Mouse (Mus musculus): ENCODE measurements around the gene Arhgdib. TPM values are rescaled to one million over a fixed set of nuclear protein-coding genes. Genes with fewer than 3 reads are reported as not detected.
"Not testable (repeated sequence)": the region's sequence is repeated elsewhere in the genome, so short reads cannot be mapped to it uniquely, and the experiment has no call there.

Arhgdib gene
- polyA plus RNA-seq, 1 experiment from 2014 or later = 85.4 TPM

DNA sequence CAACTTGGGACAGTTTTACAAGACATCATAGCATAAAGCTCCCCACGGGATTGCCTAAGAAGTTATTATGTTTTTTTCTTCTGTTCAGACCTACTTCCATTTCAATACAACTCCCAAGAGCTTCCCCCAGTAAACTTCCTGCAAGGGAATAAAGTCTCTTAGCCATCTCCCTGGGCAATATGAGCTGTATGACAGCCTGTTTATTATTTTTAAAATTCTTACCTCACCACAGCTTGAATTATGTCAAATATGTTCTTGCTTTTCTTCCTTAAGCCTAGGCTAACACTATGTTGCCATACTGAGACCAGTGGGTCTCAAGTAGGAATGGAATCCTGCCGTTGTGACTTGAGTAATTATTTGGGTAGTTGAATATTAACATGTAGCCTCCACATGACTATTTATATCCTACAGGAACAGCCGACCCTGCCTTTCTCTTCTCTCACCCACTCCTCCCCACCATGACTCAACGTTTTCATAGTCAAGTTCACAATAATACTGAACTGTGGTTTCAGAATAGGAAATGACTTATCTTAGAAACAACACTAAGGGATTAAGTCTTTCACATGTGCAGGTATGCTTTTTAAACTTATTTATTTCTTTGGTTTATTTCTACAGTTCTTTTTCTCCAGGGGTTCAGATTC is 41.2 kb downstream of the Arhgdib start:
- Histone ChIP-seq H3K4me3 (no peak overlapping the region), H3K4me2 (no peak overlapping the region), H3K9me3 (no peaks in the 10 kb centered on the region), H3K27me3 (no peaks in the 10 kb centered on the region), H3K36me3 (no peaks in the 10 kb centered on the region), H3K9ac (no peak overlapping the region), H3K27ac (no peak overlapping the region), H3K4me1 (peaks cover 8% of the 10 kb centered on the region)
- 71% methylated on average over 4 of the region's 4 CpGs for WGBS
- ATAC-seq (ENCODE audit: insufficient number of reproducible peaks, insufficient read depth, low FRiP score, low TSS enrichment, low read depth) = no peak

DNA sequence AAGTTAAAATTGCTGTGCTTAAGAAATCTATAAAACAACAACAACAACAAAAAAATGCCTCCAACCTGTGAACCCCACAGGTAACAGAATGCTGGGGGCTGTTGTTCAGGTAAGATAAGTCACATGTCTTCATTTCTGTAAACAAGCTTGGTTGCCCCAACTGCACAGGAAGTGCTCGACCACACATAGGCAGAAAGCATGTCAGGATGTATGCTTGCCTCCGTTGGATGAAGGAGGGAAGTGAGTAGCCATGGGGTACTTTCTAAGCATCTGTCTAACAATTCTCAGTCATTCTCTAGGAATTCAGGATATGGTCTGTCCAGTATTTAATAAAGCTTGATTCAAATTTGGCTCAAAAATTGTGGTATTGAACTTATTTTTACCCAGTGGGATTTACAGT is 42.7 kb downstream of the Arhgdib start:
- ATAC-seq (ENCODE audit: insufficient number of reproducible peaks, insufficient read depth, low FRiP score, low TSS enrichment, low read depth) = no peak
- Histone ChIP-seq H3K9me3 (no peaks in the 10 kb centered on the region), H3K4me2 (no peak overlapping the region), H3K9ac (no peak overlapping the region), H3K4me1 (peaks cover 12% of the 10 kb centered on the region), H3K27me3 (no peaks in the 10 kb centered on the region), H3K27ac (no peak overlapping the region), H3K36me3 (no peaks in the 10 kb centered on the region), H3K4me3 (no peak overlapping the region)
- 79% methylated on average over 2 of the region's 2 CpGs for WGBS

DNA sequence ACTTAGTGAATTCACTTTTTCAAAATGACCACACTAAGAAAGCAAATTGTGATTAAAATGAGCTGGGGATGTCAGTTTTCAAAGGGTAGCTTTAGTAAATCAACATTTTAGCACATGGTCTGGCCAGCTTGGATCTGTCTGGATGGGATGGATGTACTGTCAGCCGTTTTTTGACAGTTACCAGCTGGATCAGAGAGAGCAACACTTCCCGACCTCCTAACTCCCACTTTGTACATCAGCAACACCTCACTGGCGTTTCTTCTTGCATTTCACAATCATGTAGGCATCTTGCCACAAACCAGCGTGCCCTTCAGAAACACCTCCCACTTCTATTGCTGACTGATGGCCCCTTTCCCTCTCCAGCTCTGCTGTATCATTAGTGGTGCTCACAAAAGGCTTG is 43.5 kb downstream of the Arhgdib start:
- Histone ChIP-seq H3K27ac (peak overlapping the region; percentile 51), H3K4me2 (no peak overlapping the region), H3K36me3 (no peaks in the 10 kb centered on the region), H3K9ac (no peak overlapping the region), H3K27me3 (no peaks in the 10 kb centered on the region), H3K9me3 (no peaks in the 10 kb centered on the region), H3K4me1 (peaks cover 11% of the 10 kb centered on the region), H3K4me3 (no peak overlapping the region)
- no peak for ATAC-seq (ENCODE audit: insufficient number of reproducible peaks, insufficient read depth, low FRiP score, low TSS enrichment, low read depth)
- 59% methylated on average over 4 of the region's 4 CpGs for WGBS

DNA sequence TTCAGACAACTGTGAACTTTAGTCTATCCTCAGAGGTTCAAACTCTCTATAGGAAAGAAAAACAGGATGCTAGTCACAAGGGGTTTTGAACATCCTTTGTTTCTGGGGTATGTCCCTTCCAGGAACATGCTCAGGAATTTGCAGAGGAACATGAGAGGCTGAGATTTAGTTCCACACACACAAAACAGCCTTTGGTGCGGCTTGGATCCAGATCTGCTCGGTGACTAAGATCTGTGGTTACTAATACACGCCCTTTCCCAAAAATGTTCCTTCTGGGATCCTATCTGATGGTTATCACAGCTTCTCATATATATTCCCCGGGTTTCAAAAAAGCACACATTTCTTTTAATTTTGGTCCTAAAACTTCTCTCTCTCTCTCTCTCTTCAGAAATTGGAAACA is 43.9 kb downstream of the Arhgdib start:
- H3K4me3 ChIP-seq = no peak overlapping the region
- ATAC-seq (ENCODE audit: insufficient number of reproducible peaks, insufficient read depth, low FRiP score, low TSS enrichment, low read depth) = no peak
- no peaks in the 10 kb centered on the region for H3K27me3 ChIP-seq
- WGBS = 50% methylated on average over 4 of the region's 4 CpGs
- H3K9ac ChIP-seq = no peak overlapping the region
- H3K4me2 ChIP-seq = no peak overlapping the region
- H3K27ac ChIP-seq = peak overlapping the region; percentile 51; the same call in 1 of the 2 replicates
- H3K4me1 ChIP-seq = peaks cover 11% of the 10 kb centered on the region
- no peaks in the 10 kb centered on the region for H3K9me3 ChIP-seq
- no peaks in the 10 kb centered on the region for H3K36me3 ChIP-seq

DNA sequence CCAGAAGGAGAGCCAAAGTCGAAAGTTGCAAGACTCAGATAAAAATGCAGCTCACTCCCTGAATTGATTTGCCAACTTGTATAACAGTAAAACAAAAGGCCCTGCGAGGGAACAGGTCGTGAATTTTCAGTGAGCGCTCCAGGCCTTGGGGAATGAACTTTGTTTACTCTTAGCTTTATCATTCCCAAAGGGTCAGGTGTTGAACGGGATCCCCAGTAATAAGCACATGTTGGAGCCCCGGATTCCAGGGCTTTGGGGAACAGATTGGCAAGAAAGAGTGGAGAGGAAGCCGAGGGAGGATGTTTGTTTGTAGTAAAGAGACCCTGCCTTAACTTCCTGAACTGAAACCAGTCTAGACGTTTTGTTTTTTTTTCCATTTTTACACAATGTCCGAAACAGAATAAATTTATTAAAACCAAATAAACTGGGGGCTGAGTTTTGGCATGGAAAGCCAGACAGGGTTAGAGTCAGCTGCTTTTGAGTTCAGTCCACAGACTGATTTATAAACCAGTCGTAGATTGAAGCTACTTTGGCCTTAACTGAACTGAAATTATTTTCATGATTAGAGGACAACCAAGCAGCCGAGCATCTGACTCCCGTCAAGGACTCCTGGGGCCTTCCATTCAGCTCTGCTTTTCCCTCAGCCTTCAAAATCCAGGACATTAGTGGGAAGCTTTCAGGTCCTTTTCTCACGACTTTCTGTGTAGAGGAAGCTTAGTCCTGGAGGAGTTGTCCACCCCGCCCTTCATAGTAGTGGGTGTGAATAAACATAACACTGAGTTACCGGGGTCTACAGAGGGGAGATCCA is 47.0 kb downstream of the Arhgdib start:
- Histone ChIP-seq H3K27me3 (no peaks in the 10 kb centered on the region), H3K36me3 (no peaks in the 10 kb centered on the region), H3K4me2 (no peak overlapping the region), H3K9ac (no peak overlapping the region), H3K4me1 (peaks cover 11% of the 10 kb centered on the region), H3K27ac (no peak overlapping the region), H3K4me3 (no peak overlapping the region), H3K9me3 (no peaks in the 10 kb centered on the region)
- 50% methylated on average over 15 of the region's 15 CpGs for WGBS
- ATAC-seq (ENCODE audit: insufficient number of reproducible peaks, insufficient read depth, low FRiP score, low TSS enrichment, low read depth) = no peak

DNA sequence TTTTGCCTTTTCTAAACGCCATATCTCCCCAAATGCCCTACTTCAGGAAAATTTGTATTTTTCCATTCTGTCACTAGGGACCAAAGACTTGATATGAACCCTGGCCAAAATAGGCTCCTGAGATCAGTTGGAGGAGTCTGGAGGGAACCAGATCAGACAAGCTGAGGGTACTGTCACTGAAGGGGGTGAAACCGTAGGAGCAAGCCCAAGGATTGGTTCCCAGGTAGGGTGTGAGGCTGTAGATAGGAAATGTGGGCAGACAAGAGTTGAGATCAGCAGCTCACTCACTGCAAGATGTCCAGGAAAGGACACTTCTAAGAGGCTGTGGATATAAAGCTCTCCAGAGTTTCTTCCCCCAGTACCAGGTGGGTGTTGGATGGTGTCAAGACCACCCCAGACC is 49.7 kb downstream of the Arhgdib start:
- no peak overlapping the region for H3K27ac ChIP-seq
- ATAC-seq (ENCODE audit: insufficient number of reproducible peaks, insufficient read depth, low FRiP score, low TSS enrichment, low read depth) = no peak
- H3K4me3 ChIP-seq = no peak overlapping the region
- no peak overlapping the region for H3K4me2 ChIP-seq
- H3K9me3 ChIP-seq = no peaks in the 10 kb centered on the region
- no peak overlapping the region for H3K9ac ChIP-seq
- WGBS = 86% methylated on average over 2 of the region's 2 CpGs
- peaks cover 6% of the 10 kb centered on the region for H3K4me1 ChIP-seq
- H3K27me3 ChIP-seq = no peaks in the 10 kb centered on the region
- no peaks in the 10 kb centered on the region for H3K36me3 ChIP-seq

DNA sequence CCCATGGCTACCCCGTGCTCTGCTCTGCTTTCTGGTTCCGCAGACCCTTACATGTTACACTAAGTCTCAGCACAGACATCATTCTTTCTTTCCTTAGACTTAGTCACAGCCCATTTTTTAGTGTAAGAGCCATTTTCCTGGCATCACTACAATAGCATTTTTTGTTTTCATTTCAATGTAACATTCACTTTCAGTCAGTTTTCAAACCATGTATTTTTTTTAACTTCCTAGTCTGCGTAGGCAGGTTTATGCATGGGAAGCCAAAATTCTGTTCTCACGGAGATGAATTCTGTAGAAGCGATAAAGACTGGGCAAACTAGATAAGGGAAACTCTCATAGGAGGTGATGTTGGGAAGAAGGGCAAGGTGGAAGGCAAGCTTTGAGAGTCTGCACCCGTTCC is 52.1 kb downstream of the Arhgdib start:
- WGBS = 91% methylated on average over 6 of the region's 6 CpGs

DNA sequence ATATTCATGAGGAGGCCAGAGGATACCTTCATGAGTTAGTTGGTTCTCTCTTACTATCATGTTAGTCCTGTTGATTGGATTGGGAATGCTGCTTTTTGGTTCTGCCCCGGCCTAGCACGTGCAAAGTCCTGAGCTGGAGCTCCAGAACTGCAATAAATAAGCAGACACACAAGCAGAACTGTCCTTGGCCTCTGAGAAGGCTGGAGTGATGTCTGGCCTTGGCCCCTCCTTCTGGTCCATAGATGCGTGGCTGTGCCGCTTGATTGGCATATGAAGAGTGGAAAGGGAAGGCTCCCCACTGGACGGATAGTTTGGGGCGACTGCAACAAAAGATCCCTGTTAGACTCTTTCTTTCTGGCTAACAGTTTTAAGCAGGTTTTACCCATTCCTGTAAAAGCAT is 52.6 kb downstream of the Arhgdib start:
- Histone ChIP-seq H3K27ac (no peak overlapping the region), H3K4me2 (no peak overlapping the region), H3K4me1 (no peaks in the 10 kb centered on the region), H3K27me3 (no peaks in the 10 kb centered on the region), H3K9me3 (no peaks in the 10 kb centered on the region), H3K36me3 (no peaks in the 10 kb centered on the region), H3K4me3 (no peak overlapping the region), H3K9ac (no peak overlapping the region)
- WGBS = 88% methylated on average over 6 of the region's 6 CpGs
- ATAC-seq (ENCODE audit: insufficient number of reproducible peaks, insufficient read depth, low FRiP score, low TSS enrichment, low read depth) = no peak

More for the DNA sequence above, 52.1 kb downstream of the Arhgdib start:
- Histone ChIP-seq H3K9me3 (no peaks in the 10 kb centered on the region), H3K4me3 (no peak overlapping the region), H3K27ac (no peak overlapping the region), H3K36me3 (no peaks in the 10 kb centered on the region), H3K9ac (no peak overlapping the region), H3K4me2 (no peak overlapping the region), H3K27me3 (no peaks in the 10 kb centered on the region), H3K4me1 (no peaks in the 10 kb centered on the region)
- no peak for ATAC-seq (ENCODE audit: insufficient number of reproducible peaks, insufficient read depth, low FRiP score, low TSS enrichment, low read depth)

DNA sequence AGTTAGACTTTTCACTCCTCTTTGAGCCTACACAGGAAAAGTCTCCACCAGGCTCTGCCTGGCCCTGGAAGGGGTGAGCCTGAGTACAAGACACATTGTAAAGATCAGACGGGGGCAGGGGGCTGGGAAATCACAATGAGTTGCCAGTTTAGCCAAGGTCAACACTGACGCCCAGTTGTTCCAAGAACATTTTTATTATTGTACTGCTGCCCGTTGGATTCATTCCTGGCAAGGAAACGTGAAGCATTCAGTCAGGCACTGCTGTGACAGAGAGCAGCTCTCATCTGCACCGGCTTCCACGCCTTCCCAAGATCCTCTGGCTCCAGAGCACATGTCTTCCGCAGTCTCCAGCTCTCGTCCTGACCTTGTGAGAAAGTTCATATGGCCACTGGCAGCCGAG is 53.8 kb downstream of the Arhgdib start:
- Histone ChIP-seq H3K27ac (no peak overlapping the region), H3K4me1 (no peaks in the 10 kb centered on the region), H3K4me2 (no peak overlapping the region), H3K4me3 (no peak overlapping the region), H3K27me3 (no peaks in the 10 kb centered on the region), H3K36me3 (no peaks in the 10 kb centered on the region), H3K9ac (no peak overlapping the region), H3K9me3 (no peaks in the 10 kb centered on the region)
- ATAC-seq (ENCODE audit: insufficient number of reproducible peaks, insufficient read depth, low FRiP score, low TSS enrichment, low read depth) = no peak
- WGBS = 72% methylated on average over 9 of the region's 9 CpGs

DNA sequence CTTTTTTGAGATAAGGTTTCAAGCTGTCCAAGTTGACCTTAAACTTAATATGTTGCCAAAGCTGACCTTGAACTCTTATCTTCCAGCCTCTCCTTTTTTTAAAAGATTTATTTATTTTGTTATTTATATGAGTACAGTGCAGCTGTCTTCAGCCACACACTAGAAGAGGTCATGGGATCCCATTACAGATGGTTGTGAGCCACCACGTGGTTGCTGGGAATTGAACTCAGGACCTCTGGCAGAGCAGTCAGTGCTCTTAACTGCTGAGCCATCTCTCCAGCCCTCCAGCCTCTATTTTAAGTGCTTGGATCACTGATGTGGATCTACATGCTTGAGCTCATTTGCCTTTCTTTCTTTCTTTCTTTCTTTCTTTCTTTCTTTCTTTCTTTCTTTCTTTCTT is 56.9 kb downstream of the Arhgdib start:
- H3K27ac ChIP-seq; H3K36me3 ChIP-seq; ATAC-seq (ENCODE audit: insufficient number of reproducible peaks, insufficient read depth, low FRiP score, low TSS enrichment, low read depth); H3K9me3 ChIP-seq; H3K4me3 ChIP-seq; H3K4me1 ChIP-seq; H3K27me3 ChIP-seq; H3K4me2 ChIP-seq; H3K9ac ChIP-seq: not testable (repeated sequence)
- WGBS = 44% methylated on average over 1 of the region's 1 CpGs

DNA sequence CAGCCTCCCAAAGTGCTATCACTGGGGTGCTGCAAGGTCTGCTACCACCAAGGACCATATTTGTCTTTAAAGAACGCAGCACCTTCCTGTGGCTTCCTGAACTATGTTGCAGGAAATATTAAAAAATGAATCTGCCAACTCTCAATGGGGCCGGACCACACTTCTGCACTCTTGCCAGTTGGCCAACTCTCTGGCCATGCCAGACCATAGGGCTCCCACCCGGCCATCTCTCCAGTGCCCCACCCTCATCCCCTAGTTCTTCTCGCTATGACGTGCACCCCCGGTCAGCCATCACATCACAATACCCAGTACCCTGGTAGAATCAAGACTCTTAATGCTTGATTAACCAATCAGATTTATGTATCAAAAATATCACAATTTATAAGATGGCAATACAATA is 57.7 kb downstream of the Arhgdib start:
- Histone ChIP-seq H3K4me3 (no peak overlapping the region), H3K27me3 (no peaks in the 10 kb centered on the region), H3K9me3 (no peaks in the 10 kb centered on the region), H3K4me1 (peaks cover 9% of the 10 kb centered on the region; the same call in 1 of the 2 replicates), H3K9ac (no peak overlapping the region), H3K36me3 (no peaks in the 10 kb centered on the region), H3K4me2 (no peak overlapping the region), H3K27ac (no peak overlapping the region)
- 96% methylated on average over 6 of the region's 6 CpGs for WGBS
- ATAC-seq (ENCODE audit: insufficient number of reproducible peaks, insufficient read depth, low FRiP score, low TSS enrichment, low read depth) = no peak

DNA sequence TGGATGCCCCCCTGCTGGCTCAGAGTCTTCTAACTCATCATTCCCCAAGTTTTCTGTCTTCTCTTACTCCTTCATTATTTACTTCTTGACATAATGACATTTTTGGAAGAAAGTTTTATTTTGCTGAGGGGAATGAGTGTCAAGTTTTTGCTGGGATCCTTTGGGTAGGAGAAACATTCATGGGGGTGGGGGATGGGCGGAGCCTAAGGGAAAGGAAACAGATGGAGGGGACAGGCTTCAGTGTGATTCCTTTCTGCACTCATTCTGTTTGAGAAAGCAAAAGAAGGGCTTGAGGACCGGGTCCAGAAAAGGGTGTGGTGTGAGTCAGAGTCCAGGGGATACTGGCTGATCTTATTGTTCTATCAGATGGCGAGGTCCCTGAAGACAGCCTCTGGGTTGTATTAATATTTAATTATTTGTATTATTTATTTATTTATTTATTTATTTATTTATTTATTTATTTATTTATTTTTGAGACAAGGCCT is 58.2 kb downstream of the Arhgdib start:
- H3K27ac ChIP-seq = 0 out of 2 replicates have a peak overlapping the region, but pooled peaks have one; percentile 4
- WGBS = 84% methylated on average over 3 of the region's 3 CpGs
- H3K36me3 ChIP-seq = no peaks in the 10 kb centered on the region
- H3K9me3 ChIP-seq = no peaks in the 10 kb centered on the region
- no peak overlapping the region for H3K9ac ChIP-seq
- no peak for ATAC-seq (ENCODE audit: insufficient number of reproducible peaks, insufficient read depth, low FRiP score, low TSS enrichment, low read depth)
- H3K27me3 ChIP-seq = no peaks in the 10 kb centered on the region
- no peak overlapping the region for H3K4me2 ChIP-seq
- peaks cover 9% of the 10 kb centered on the region; the same call in 1 of the 2 replicates for H3K4me1 ChIP-seq
- H3K4me3 ChIP-seq = no peak overlapping the region
